Mouse (Mus musculus) ES-Bruce4 (cell line): ENCODE data around the gene Rab40c.

Experiments used
- CTCF ChIP-seq: IDR thresholded peaks from one replicate; pipeline ENCODE4 v1.8.1; 2011; ENCODE audit warnings: low read depth, low read length
- EP300 ChIP-seq: IDR thresholded peaks from 2 replicates; pipeline ENCODE4 v1.6.1; 2011; ENCODE audit warnings: low read depth, low read length; ENCODE audit not compliant: insufficient read depth
- POLR2A ChIP-seq: IDR thresholded peaks from one replicate; pipeline ENCODE4 v1.8.1; 2011; ENCODE audit warnings: low read length; ENCODE audit not compliant: insufficient read depth

GRCm38 (mm10) chr17:25950706-25951105, 31.2 kb upstream of the Rab40c start:
- TF ChIP-seq EP300 (no peak), POLR2A (no peak), CTCF (no peak)
